Mouse (Mus musculus): Measurements from ENCODE around the gene Zfp235.

GRCm38 (mm10) chr7:24153272-24153671, 19.3 kb downstream of the Zfp235 start:
- TF ChIP-seq EP300 (IDR thresholded peaks at IDR 0.05; ENCODE audit: low read depth) (no peak), CTCF (IDR thresholded peaks at IDR 0.05; ENCODE audit: low read depth) (peak; percentile 51)

All from heart, postnatal 0 days (tissue).